ENCODE assay signal across 20 mouse cellular contexts in the genomic region with DNA sequence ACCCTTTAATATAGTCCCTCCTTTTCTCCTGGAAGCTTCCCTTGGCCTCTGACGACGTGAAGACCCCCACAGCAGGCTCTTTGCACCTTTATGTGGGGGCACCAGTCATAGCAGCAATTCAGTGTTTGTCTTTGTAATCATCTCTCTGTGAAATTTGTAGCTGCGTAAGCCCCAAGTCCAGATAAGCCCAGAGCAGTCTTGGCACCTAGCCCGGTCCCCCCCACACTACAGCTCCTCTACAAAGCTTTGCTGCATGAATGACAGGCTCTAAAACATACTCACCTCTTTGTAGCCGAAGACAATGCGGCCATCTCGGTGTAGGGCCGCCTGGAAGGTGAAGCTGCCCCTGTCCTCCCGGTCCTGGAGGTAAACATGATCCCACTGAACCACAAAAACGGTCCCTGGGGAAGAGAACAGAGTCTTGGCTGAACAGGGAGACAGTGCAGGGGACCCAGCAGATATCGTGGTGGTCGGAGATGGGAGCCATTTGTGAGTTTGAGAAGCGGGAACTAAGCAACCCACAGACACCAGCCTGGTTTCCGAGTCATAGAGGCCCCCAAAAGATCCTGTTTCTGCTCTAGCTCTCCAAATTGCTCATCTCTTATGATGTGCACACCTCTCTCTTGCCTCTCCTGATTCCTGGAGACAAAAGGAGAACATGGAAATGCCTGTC. TPM values are rescaled to one million over a fixed set of nuclear protein-coding genes. Genes with fewer than 3 reads are reported as not detected.
DNase-seq lines count a peak whose midpoint lies in the region; ATAC-seq lines count a peak whose summit lies in the region.
"Had no signal": no experiment of that assay in that cellular context is flagged by ENCODE, and none has a peak within 500 bp of the region (broad histone marks: within the 10 kb centered on the region; RNA-seq: fewer than 3 reads in every experiment).

No protein-coding gene starts in this region.

- H3K9me3 ChIP-seq in forebrain, embryonic 14.5 days (replicated peaks; ENCODE audit: control insufficient read depth, low read length) = no peaks in the 10 kb centered on the region
- no peaks in the 10 kb centered on the region for H3K9me3 ChIP-seq in forebrain, embryonic 11.5 days (ENCODE audit: control insufficient read depth, low read length)
- H3K9me3 ChIP-seq in hindbrain, embryonic 10.5 days = no peaks in the 10 kb centered on the region
- H3K9me3 ChIP-seq in hindbrain, embryonic 14.5 days (ENCODE audit: control insufficient read depth, low read length) = no peaks in the 10 kb centered on the region
- H3K9me3 ChIP-seq: lung, embryonic 15.5 days; midbrain, embryonic 15.5 days had no signal

- ATAC-seq in forebrain, embryonic 14.5 days = no peak
- no peak for ATAC-seq in forebrain, embryonic 11.5 days (replicated peaks; ENCODE audit: low FRiP score)
- no peak for ATAC-seq in hindbrain, embryonic 14.5 days (ENCODE audit: low FRiP score)
- peak; percentile 46; the same call in 1 of the 2 replicates for ATAC-seq in megakaryocyte-erythroid progenitor cell, adult 5-6 weeks (replicated peaks; ENCODE audit: low FRiP score, low TSS enrichment, poor library complexity, severe bottlenecking)
- ATAC-seq: hindbrain, postnatal 0 days; midbrain, embryonic 15.5 days; Patski had no signal

- H3K4me1 ChIP-seq in forebrain, embryonic 14.5 days (ENCODE audit: control insufficient read depth, insufficient read depth, low read length) = peaks cover 6% of the 10 kb centered on the region
- H3K4me1 ChIP-seq in forebrain, embryonic 11.5 days (replicated peaks; ENCODE audit: control insufficient read depth, insufficient read depth, low read length) = peaks cover 10% of the 10 kb centered on the region
- peaks cover 57% of the 10 kb centered on the region for H3K4me1 ChIP-seq in hindbrain, embryonic 10.5 days (replicated peaks)
- peaks cover 32% of the 10 kb centered on the region for H3K4me1 ChIP-seq in hindbrain, embryonic 14.5 days (replicated peaks; ENCODE audit: control insufficient read depth, insufficient read depth, low read length)

- no peaks in the 10 kb centered on the region for H3K36me3 ChIP-seq in forebrain, embryonic 14.5 days (ENCODE audit: control insufficient read depth, insufficient read depth, low read length)
- H3K36me3 ChIP-seq in forebrain, embryonic 11.5 days (ENCODE audit: control insufficient read depth, insufficient read depth, low read length) = no peaks in the 10 kb centered on the region
- no peaks in the 10 kb centered on the region for H3K36me3 ChIP-seq in hindbrain, embryonic 10.5 days
- no peaks in the 10 kb centered on the region for H3K36me3 ChIP-seq in hindbrain, embryonic 14.5 days (replicated peaks; ENCODE audit: control insufficient read depth, insufficient read depth)
- H3K36me3 ChIP-seq: lung, embryonic 15.5 days; midbrain, embryonic 15.5 days had no signal

- H3K4me3 ChIP-seq in forebrain, embryonic 14.5 days (ENCODE audit: low read depth, low read length) = no peak overlapping the region
- H3K4me3 ChIP-seq in forebrain, embryonic 11.5 days (ENCODE audit: low read depth, low read length) = no peak overlapping the region
- no peak overlapping the region for H3K4me3 ChIP-seq in hindbrain, embryonic 10.5 days
- H3K4me3 ChIP-seq in hindbrain, embryonic 14.5 days (replicated peaks; ENCODE audit: low read length) = no peak overlapping the region
- H3K4me3 ChIP-seq: lung, embryonic 15.5 days; midbrain, embryonic 15.5 days had no signal

- no peak overlapping the region for H3K4me2 ChIP-seq in forebrain, embryonic 14.5 days (ENCODE audit: low read length)
- no peak overlapping the region for H3K4me2 ChIP-seq in forebrain, embryonic 11.5 days (ENCODE audit: low read depth, low read length, severe bottlenecking)
- no peak overlapping the region for H3K4me2 ChIP-seq in hindbrain, embryonic 14.5 days (replicated peaks)
- H3K4me2 ChIP-seq: lung, embryonic 15.5 days; midbrain, embryonic 15.5 days had no signal

- no peak overlapping the region for H3K9ac ChIP-seq in forebrain, embryonic 14.5 days (ENCODE audit: low read length)
- H3K9ac ChIP-seq in forebrain, embryonic 11.5 days (ENCODE audit: low read length) = no peak overlapping the region
- no peak overlapping the region for H3K9ac ChIP-seq in hindbrain, embryonic 14.5 days
- H3K9ac ChIP-seq: lung, embryonic 15.5 days; midbrain, embryonic 15.5 days had no signal

- H3K27ac ChIP-seq in forebrain, embryonic 14.5 days (ENCODE audit: low read depth, low read length) = no peak overlapping the region
- no peak overlapping the region for H3K27ac ChIP-seq in forebrain, embryonic 11.5 days (ENCODE audit: low read depth, low read length)
- 0 out of 2 replicates have a peak overlapping the region, but pooled peaks have one; percentile 13 for H3K27ac ChIP-seq in hindbrain, embryonic 10.5 days
- H3K27ac ChIP-seq in hindbrain, embryonic 14.5 days = no peak overlapping the region
- H3K27ac ChIP-seq: hindbrain, postnatal 0 days; lung, embryonic 15.5 days; macrophage; midbrain, embryonic 15.5 days had no signal

- no peaks in the 10 kb centered on the region for H3K27me3 ChIP-seq in forebrain, embryonic 14.5 days (replicated peaks; ENCODE audit: control insufficient read depth, insufficient read depth, low read length)
- no peaks in the 10 kb centered on the region for H3K27me3 ChIP-seq in forebrain, embryonic 11.5 days (ENCODE audit: control insufficient read depth, insufficient read depth, low read length)
- no peaks in the 10 kb centered on the region for H3K27me3 ChIP-seq in hindbrain, embryonic 10.5 days (ENCODE audit: insufficient read depth, poor library complexity, severe bottlenecking)
- H3K27me3 ChIP-seq in hindbrain, embryonic 14.5 days (ENCODE audit: control insufficient read depth, insufficient read depth, low read length) = no peaks in the 10 kb centered on the region
- H3K27me3 ChIP-seq: lung, embryonic 15.5 days; midbrain, embryonic 15.5 days; Patski had no signal

- DNase-seq in forebrain, embryonic 14.5 days (ENCODE audit: low spot score) = peak; percentile 13
- no peak for DNase-seq in forebrain, embryonic 11.5 days (ENCODE audit: low spot score)
- no peak for DNase-seq in hindbrain, embryonic 10.5 days (ENCODE audit: low spot score)
- DNase-seq in hindbrain, embryonic 14.5 days (ENCODE audit: low spot score) = no peak
- DNase-seq in testis, postnatal 10 days (ENCODE audit: low spot score) = peak; percentile 62
- no peak for DNase-seq in testis, postnatal 14 days (ENCODE audit: low spot score)
- DNase-seq in ovary, postnatal 14 days (ENCODE audit: low spot score) = no peak
- DNase-seq: adrenal gland, postnatal 25 days; cerebellum, adult 2 months; gastrocnemius, postnatal 14 days; kidney, adult 18-20 months; kidney, postnatal 36 days; spleen, adult 18-20 months had no signal

- WGBS in forebrain, embryonic 14.5 days = 62% methylated on average over 14 of the region's 14 CpGs
- WGBS in forebrain, embryonic 11.5 days = 80% methylated on average over 14 of the region's 14 CpGs
- WGBS in hindbrain, embryonic 10.5 days = 78% methylated on average over 14 of the region's 14 CpGs
- 74% methylated on average over 14 of the region's 14 CpGs for WGBS in hindbrain, embryonic 14.5 days

RNA-seq across cellular contexts. Expression of gene Plxdc1, which starts 31.6 kb away (rescaled TPM):
- 0.48 and 0.84 TPM in 2 replicates for polyA plus RNA-seq in forebrain, embryonic 14.5 days (2014; fragmentation: Nextera tagmentation; extraction: Ambion mirVana)
- 0.20 TPM in 1 of 2 replicates, not detected in the other for polyA plus RNA-seq in forebrain, embryonic 11.5 days (2014; fragmentation: Nextera tagmentation; extraction: Ambion mirVana)
- 0.11 and 0.24 TPM in 2 replicates for polyA plus RNA-seq in hindbrain, embryonic 10.5 days (2016; fragmentation: Nextera tagmentation; extraction: Ambion mirVana)
- polyA plus RNA-seq in hindbrain, embryonic 14.5 days (2014; fragmentation: Nextera tagmentation; extraction: Ambion mirVana) = 0.90 and 1.1 TPM in 2 replicates
- total RNA-seq in megakaryocyte-erythroid progenitor cell, adult 5-6 weeks (2014; fragmentation: Nextera tagmentation) = 10.2 and 11.8 TPM in 2 replicates
- total RNA-seq in megakaryocyte-erythroid progenitor cell, adult 5-6 weeks (2017) = 3.4 and 4.1 TPM in 2 replicates
- polyA plus RNA-seq: neural tube, embryonic 11.5 days had no signal

RNA-seq across cellular contexts. Expression of gene Arl5c, which starts 41.4 kb away (rescaled TPM):
- 2.8 and 4.8 TPM in 2 replicates for polyA plus RNA-seq in forebrain, embryonic 14.5 days (2014; fragmentation: Nextera tagmentation; extraction: Ambion mirVana)
- 10.4 and 12.3 TPM in 2 replicates for polyA plus RNA-seq in forebrain, embryonic 11.5 days (2014; fragmentation: Nextera tagmentation; extraction: Ambion mirVana)
- 13.3 and 16.2 TPM in 2 replicates for polyA plus RNA-seq in hindbrain, embryonic 10.5 days (2016; fragmentation: Nextera tagmentation; extraction: Ambion mirVana)
- 6.5 and 11.0 TPM in 2 replicates for polyA plus RNA-seq in hindbrain, embryonic 14.5 days (2014; fragmentation: Nextera tagmentation; extraction: Ambion mirVana)
- total RNA-seq in megakaryocyte-erythroid progenitor cell, adult 5-6 weeks (2014; fragmentation: Nextera tagmentation) = 2.4 and 9.8 TPM in 2 replicates
- total RNA-seq in megakaryocyte-erythroid progenitor cell, adult 5-6 weeks (2017) = 0.50 and 2.7 TPM in 2 replicates

Comparison
In these comparisons a context has a peak if more than half of its experiments do, and no peak if none do; other contexts are left out.
1. DNase-seq: peak in forebrain, embryonic 14.5 days (single experiment) and testis, postnatal 10 days (single experiment); none in forebrain, embryonic 11.5 days (single experiment), hindbrain, embryonic 10.5 days (single experiment), hindbrain, embryonic 14.5 days (single experiment), testis, postnatal 14 days (single experiment) and ovary, postnatal 14 days (single experiment).